Mouse (Mus musculus): ENCODE measurements around the gene Keap1.

DNA sequence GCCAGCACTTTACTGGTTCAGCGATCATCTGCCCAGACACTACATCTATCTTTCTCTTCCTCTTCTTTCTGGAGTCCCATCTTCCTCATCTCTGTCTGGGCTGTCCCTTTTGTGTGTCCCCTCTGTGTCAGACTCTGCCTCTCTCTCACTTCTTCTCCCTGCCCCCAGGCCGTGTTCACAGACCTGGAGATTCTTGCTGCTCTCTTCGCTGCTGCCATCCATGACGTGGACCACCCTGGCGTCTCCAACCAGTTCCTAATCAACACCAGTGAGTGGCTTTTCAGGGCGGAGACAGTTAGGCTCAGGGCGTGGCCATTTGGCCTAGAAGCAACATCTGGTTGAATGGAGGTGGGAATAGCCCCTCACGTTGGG, 35.0 kb downstream of the Keap1 start:
- TF ChIP-seq CEBPB (IDR thresholded peaks at IDR 0.05; ENCODE audit: low read depth) (no peak), CTCF (IDR thresholded peaks at IDR 0.05; ENCODE audit: control insufficient read depth, insufficient read depth, insufficient read length) (no peak), USF1 (IDR thresholded peaks at IDR 0.05; ENCODE audit: low read depth) (no peak), MAX (IDR thresholded peaks at IDR 0.05) (no peak), FOSL1 (IDR thresholded peaks at IDR 0.05; ENCODE audit: insufficient read depth, low read length, poor library complexity, severe bottlenecking) (no peak)

All from C2C12 (cell line).